Mouse (Mus musculus) urinary bladder, postnatal 25 days (tissue): ENCODE measurements around the gene CK137956.

ENCODE experiments used
- DNase-seq: peaks from one replicate; pipeline ENCODE4 v3.0.0; 2022; ENCODE audit warnings: low spot score

Gene CK137956

GRCm38 (mm10) chr4:127970901-127971868 is at the start of gene CK137956:
Gene CK137956 (minus strand): TSS chr4:127970951.
- DNase-seq = no peak

GRCm38 (mm10) chr4:128019465-128019864 is 48.7 kb upstream of the CK137956 start:
- DNase-seq = no peak

- DNase-seq = no peak
Measured at GRCm38 (mm10) chr4:128004797-128005452, 34.2 kb upstream of the CK137956 start.

GRCm38 (mm10) chr4:128002638-128003101 is 31.9 kb upstream of the CK137956 start:
- no peak for DNase-seq

DNA sequence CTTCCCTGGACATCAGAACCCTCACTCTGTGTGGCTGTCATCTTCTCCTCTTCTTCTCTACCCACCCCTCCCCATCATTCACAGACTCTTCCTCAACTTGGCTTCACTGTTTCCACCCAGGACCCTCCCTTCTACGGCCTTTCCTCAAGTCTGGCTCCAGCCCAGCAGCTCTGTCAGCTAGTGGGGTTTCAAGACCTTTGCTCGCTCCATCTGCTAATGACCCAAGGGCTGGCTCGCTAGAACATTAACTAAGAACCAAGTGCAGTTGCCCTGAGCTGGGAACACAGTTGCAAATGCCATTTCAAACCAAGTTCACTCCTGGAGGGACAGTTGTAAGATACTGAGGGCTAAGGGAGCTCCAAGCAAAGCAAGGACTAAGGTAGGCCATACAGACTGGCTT is 28.5 kb upstream of the CK137956 start:
- no peak for DNase-seq

- no peak for DNase-seq
Measured at GRCm38 (mm10) chr4:127989347-127989995, 18.7 kb upstream of the CK137956 start.

DNA sequence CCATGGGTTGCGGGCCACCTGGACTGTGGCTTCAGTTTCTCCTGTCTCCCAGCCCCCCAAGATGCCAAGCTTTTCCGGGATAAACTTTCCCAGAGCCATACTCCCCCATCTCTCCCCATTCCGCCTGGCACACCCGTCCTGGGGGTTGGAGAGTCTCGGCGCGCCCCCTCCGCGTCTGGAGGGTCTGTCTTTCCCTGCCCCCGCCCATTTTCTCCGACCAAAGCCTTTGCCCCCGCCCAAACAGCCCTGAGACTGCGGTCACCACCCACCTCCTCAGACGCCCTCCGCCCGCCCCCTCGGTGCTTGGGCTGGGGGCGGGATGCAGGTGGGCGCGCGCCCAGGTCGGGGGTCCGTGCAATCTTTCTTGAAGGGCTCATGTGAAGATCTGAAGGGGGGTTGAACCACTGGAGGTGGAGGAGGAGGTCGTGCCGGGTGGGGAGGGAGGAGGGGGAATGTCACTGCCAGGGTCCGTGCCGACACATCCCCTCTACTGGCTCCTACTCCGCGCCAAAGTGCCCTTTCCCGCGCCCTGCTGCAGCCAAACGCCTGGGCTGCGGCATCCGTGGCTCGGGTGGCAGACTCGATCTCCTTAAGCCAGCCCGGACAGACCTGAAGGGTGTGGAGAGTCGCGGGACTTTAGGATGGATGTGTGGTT is 17.9 kb upstream of the CK137956 start:
- DNase-seq = no peak

GRCm38 (mm10) chr4:127987784-127988455 is 17.2 kb upstream of the CK137956 start, which contains the start of gene Csmd2:
Gene Csmd2 (plus strand): TSS chr4:127987857.
- DNase-seq = no peak

GRCm38 (mm10) chr4:127987270-127987669 is 16.5 kb upstream of the CK137956 start:
- DNase-seq = no peak

GRCm38 (mm10) chr4:127986491-127987075 is 15.8 kb upstream of the CK137956 start:
- no peak for DNase-seq

DNA sequence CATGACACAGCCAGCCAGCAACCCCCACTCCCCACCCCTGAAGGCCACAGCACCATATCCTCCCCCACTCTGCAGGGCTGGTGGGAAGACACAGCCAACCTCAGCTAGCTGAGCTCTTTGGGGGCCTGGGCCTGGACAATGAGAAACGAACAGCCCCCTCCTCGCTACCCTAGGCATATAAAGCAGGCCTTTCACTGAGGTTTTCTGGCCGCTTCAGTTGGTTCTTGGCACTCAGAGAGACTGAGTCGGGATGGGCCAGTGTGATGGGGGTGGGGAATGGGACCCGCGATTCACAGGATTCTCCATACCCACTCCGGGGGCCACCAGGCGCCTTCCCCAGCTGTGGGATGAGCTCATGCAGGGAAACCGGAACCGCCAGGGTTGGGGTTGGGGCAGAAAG is 15.1 kb upstream of the CK137956 start:
- no peak for DNase-seq

DNA sequence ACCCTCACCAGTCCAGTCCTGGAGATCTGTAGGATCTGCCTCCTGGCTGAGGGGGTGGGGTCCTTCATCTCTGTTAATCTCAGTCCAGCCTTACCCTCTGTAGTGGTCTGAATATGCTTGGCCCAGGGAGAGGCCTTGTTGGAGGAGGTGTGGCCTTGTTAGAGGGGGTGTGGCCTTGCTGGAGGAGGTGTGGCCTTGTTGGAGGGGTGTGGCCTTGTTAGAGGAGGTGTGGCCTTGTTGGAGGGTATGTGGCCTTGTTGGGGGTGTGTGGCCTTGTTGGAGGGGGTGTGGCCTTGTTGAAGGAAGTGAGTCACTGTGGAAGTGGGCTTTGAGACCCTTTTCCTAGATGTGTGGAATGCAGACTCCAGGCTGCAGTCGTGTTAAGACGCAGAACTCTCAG is 13.7 kb upstream of the CK137956 start:
- DNase-seq = no peak

DNA sequence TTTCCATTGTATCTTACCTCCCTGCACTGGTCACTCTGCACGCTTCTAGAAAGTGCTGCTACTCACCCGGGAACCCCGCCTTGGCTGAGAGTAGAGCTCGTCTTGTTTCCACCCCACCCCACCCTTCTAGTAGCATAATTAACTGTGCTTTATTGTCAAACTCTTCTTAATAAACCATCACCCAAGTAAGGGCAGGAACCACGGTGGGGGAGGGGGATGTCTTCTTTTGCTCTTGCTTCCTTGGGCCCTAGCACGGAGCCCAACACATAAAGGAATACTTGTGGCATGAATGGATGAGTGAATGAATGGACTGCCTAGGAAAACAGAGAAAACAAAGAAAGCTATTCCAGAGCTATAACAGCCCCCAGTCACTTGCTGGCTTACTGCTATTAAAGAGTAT is 10.4 kb upstream of the CK137956 start:
- DNase-seq = no peak

GRCm38 (mm10) chr4:127972976-127973375 is 2.2 kb upstream of the CK137956 start:
- no peak for DNase-seq

- DNase-seq = peak; percentile 15
Measured at GRCm38 (mm10) chr4:127970018-127970421, 731 bp downstream of the CK137956 start.

- DNase-seq = no peak
Measured at GRCm38 (mm10) chr4:127969101-127969500, 1.6 kb downstream of the CK137956 start.

DNA sequence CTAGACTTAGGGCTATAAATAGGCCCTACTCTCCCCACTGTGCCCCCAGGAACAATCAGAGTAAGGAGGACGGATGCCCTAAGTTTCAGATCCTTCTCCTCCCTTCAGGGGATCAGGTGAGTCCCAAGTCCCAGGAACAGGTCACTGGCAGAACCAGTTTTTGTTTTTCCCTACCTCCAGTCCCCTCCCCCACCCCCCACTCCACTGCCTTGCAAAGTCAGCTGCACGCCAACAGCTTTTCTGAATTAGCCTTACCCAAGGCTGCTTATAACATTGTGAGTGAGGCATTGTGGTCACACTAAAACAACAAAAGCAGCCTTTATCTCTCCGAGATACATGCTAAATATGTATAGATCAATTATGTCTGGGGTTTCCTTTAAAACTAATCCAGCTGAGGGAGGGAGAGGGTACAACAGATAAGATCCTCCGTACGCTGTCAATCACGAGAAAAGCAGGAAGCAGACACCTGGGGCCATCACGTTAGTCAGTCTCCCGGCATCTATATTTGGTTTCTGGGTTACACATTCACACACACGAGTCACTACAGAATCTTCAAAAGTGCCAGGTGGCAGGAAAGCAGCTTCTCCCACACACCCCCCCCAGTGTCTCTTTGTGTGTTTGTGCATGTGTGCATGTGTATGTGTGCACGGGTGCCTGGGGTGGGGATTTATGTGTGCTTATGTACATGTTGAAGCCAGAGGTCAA is 17.6 kb downstream of the CK137956 start:
- no peak for DNase-seq

- no peak for DNase-seq
Measured at GRCm38 (mm10) chr4:127947696-127948095, 23.1 kb downstream of the CK137956 start.

DNA sequence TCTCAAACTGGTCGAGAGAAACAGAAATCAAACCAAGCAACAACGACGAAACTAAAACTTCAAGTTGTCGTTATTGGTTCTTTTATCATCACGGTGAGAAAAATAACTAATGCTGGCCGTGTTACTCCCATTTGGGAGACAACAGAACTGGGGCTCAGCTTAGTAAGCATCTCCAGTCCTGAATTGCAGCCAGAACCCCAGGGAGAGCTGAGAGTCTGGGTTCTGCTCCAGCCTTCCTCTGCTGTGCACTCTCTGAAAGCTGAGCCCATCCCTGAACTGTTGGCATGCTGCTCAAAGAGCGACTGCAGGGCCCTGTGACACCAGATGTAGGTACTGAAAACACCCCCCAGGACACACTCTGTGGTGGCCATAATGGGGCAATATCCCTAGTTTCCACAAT is 33.3 kb downstream of the CK137956 start:
- DNase-seq = no peak

DNA sequence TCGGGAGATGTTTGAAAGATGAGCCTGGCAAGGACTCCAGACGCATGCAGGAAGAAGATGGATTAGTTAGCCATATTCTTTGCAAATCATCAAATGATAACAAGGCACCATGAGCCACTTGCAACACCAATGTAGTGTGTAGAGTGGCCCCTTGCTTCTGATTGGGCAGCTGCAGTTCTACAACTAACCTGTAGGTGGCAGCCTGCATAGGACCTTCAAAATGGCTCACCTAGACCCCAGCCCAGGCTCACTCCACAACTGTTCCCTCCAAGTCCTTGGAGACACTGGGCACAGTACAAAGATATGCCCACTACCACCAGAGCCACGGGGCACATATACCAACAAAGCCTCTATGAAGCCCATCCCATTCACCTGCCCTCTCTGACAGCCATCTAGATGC is 35.4 kb downstream of the CK137956 start:
- no peak for DNase-seq
